In genomic region chrX:73654177-73654576, GRCm38 (mm10) we compare ENCODE assay signal across 10 mouse cellular contexts. TPM values are rescaled to one million over a fixed set of nuclear protein-coding genes. Genes with fewer than 3 reads are reported as not detected.
DNase-seq lines count a peak whose midpoint lies in the region; ATAC-seq lines count a peak whose summit lies in the region.
"Had no signal": no experiment of that assay in that cellular context is flagged by ENCODE, and none has a peak within 500 bp of the region (broad histone marks: within the 10 kb centered on the region; RNA-seq: fewer than 3 reads in every experiment).

No protein-coding gene starts in this region.

- no peak overlapping the region for H3K4me3 ChIP-seq in forebrain, embryonic 12.5 days (replicated peaks)
- H3K4me3 ChIP-seq in liver, embryonic 11.5 days (ENCODE audit: low read depth, low read length), result no peak overlapping the region
- H3K4me3 ChIP-seq: embryonic facial prominence, embryonic 12.5 days; limb, embryonic 15.5 days had no signal

- 17% methylated on average over 6 of the region's 6 CpGs for WGBS in forebrain, embryonic 12.5 days
- 12% methylated on average over 6 of the region's 6 CpGs for WGBS in liver, embryonic 11.5 days

- ATAC-seq in forebrain, embryonic 12.5 days (ENCODE audit: low FRiP score), result peak; percentile 57; the same call in 1 of the 2 replicates
- peak; percentile 36; the same call in 1 of the 2 replicates for ATAC-seq in liver, embryonic 11.5 days (replicated peaks; ENCODE audit: low FRiP score)

- peaks cover 9% of the 10 kb centered on the region for H3K4me1 ChIP-seq in forebrain, embryonic 12.5 days
- no peaks in the 10 kb centered on the region for H3K4me1 ChIP-seq in liver, embryonic 11.5 days (replicated peaks; ENCODE audit: control insufficient read depth, insufficient read depth, low read length)
- H3K4me1 ChIP-seq: embryonic facial prominence, embryonic 12.5 days; limb, embryonic 15.5 days had no signal

- no peaks in the 10 kb centered on the region for H3K36me3 ChIP-seq in forebrain, embryonic 12.5 days (replicated peaks)
- H3K36me3 ChIP-seq in liver, embryonic 11.5 days (ENCODE audit: control insufficient read depth, insufficient read depth, low read length), result no peaks in the 10 kb centered on the region
- H3K36me3 ChIP-seq: embryonic facial prominence, embryonic 12.5 days; limb, embryonic 15.5 days had no signal

- no peak overlapping the region for H3K4me2 ChIP-seq in forebrain, embryonic 12.5 days
- no peak overlapping the region for H3K4me2 ChIP-seq in liver, embryonic 11.5 days
- H3K4me2 ChIP-seq: embryonic facial prominence, embryonic 12.5 days; limb, embryonic 15.5 days had no signal

- DNase-seq in right cerebral cortex, adult 18-20 months, result peak; percentile 57
- no peak for DNase-seq in right cerebral cortex, postnatal 14 days
- DNase-seq in c-Kit-positive CD71-positive TER-119-negative erythroid progenitor cells, embryonic 14.5 days (ENCODE audit: low read depth), result peak; percentile 61
- peak; percentile 67 for DNase-seq in induced T-regulatory cell, adult 2 months (ENCODE audit: low read depth)
- peak; percentile 50 for DNase-seq in liver, embryonic 11.5 days (ENCODE audit: low spot score)
- peak; percentile 80 for DNase-seq in naive thymus-derived CD4-positive, alpha-beta T cell, adult 2 months (ENCODE audit: low read depth)
- peak; percentile 78 for DNase-seq in thymus, postnatal 25 days

- no peaks in the 10 kb centered on the region for H3K9me3 ChIP-seq in forebrain, embryonic 12.5 days
- H3K9me3 ChIP-seq in liver, embryonic 11.5 days (ENCODE audit: control insufficient read depth, low read length), result no peaks in the 10 kb centered on the region
- H3K9me3 ChIP-seq: embryonic facial prominence, embryonic 12.5 days; limb, embryonic 15.5 days had no signal

- no peak overlapping the region for H3K27ac ChIP-seq in forebrain, embryonic 12.5 days
- no peak overlapping the region for H3K27ac ChIP-seq in liver, embryonic 11.5 days (ENCODE audit: low read depth, low read length)
- H3K27ac ChIP-seq: embryonic facial prominence, embryonic 12.5 days; limb, embryonic 15.5 days had no signal

- H3K9ac ChIP-seq in forebrain, embryonic 12.5 days, result no peak overlapping the region
- H3K9ac ChIP-seq in liver, embryonic 11.5 days (ENCODE audit: low read depth, low read length), result no peak overlapping the region
- H3K9ac ChIP-seq: embryonic facial prominence, embryonic 12.5 days; limb, embryonic 15.5 days had no signal

- H3K27me3 ChIP-seq in forebrain, embryonic 12.5 days, result no peaks in the 10 kb centered on the region
- no peaks in the 10 kb centered on the region; the same call in 1 of the 2 replicates for H3K27me3 ChIP-seq in liver, embryonic 11.5 days (replicated peaks; ENCODE audit: control insufficient read depth, insufficient read depth, low read length)
- H3K27me3 ChIP-seq: embryonic facial prominence, embryonic 12.5 days had no signal

RNA-seq across cellular contexts. Expression of gene Pnck, which starts 5.7 kb away (rescaled TPM):
- polyA plus RNA-seq in forebrain, embryonic 12.5 days (2016; fragmentation: Nextera tagmentation; extraction: Ambion mirVana), result 31.2 and 32.1 TPM in 2 replicates
- 2.2 and 2.3 TPM in 2 replicates for polyA plus RNA-seq in liver, embryonic 11.5 days (2014; fragmentation: Nextera tagmentation; extraction: Ambion mirVana)

RNA-seq across cellular contexts. Expression of gene Dusp9, which starts 15.0 kb away (rescaled TPM):
- 3.7 and 5.4 TPM in 2 replicates for polyA plus RNA-seq in forebrain, embryonic 12.5 days (2016; fragmentation: Nextera tagmentation; extraction: Ambion mirVana)
- 20.6 and 30.7 TPM in 2 replicates for polyA plus RNA-seq in liver, embryonic 11.5 days (2014; fragmentation: Nextera tagmentation; extraction: Ambion mirVana)

RNA-seq across cellular contexts. Expression of gene Slc6a8, which starts 18.8 kb away (rescaled TPM):
- 7.5 and 8.0 TPM in 2 replicates for polyA plus RNA-seq in forebrain, embryonic 12.5 days (2016; fragmentation: Nextera tagmentation; extraction: Ambion mirVana)
- 2.2 and 2.4 TPM in 2 replicates for polyA plus RNA-seq in liver, embryonic 11.5 days (2014; fragmentation: Nextera tagmentation; extraction: Ambion mirVana)
